Mouse (Mus musculus) brain, embryonic 14.5 days (tissue): ENCODE measurements at regions not wholly inside any gene's neighbourhood (a gene's known extent, or its start where the extent isn't known, plus 50 kb on each side); places are given as distances from the start of the nearest gene placed in this dataset.

Experiments used
- CTCF ChIP-seq: fragments of 200-500 bp; IDR thresholded peaks from 2 replicates; pipeline ENCODE4 v1.5.1; 2012; ENCODE audit warnings: inconsistent platforms, mild to moderate bottlenecking, moderate library complexity, borderline replicate concordance; ENCODE audit not compliant: insufficient read depth, insufficient read length; ENCODE audit errors: extremely low read depth
- POLR2A ChIP-seq: fragments of 200-500 bp; IDR thresholded peaks from 2 replicates; pipeline ENCODE4 v1.6.1; 2012; ENCODE audit warnings: mild to moderate bottlenecking, inconsistent platforms, borderline replicate concordance; ENCODE audit not compliant: poor library complexity, insufficient read depth, insufficient read length, severe bottlenecking; ENCODE audit errors: extremely low read depth

DNA sequence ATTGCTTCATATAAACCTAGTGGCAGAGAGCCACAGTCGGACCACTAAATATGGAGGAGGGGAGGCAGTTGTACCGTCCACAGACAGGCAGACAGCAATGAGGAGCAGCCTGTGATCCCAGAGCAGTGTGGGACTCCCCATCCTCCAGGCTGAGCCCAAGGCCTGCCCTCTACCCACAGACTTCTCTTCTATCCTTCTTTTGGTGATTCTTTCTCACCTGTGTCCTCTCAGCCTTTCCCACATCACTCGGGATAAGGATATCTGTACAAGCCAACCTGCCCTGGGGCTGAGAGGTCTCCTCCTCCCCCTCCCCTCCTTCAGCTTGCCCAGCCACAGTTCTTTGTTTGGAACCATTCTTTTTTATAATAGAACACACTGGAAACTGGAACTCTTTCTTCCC, 158.8 kb upstream of the 1700066M21Rik start:
- TF ChIP-seq POLR2A (no peak), CTCF (no peak)
